Mouse (Mus musculus): Measurements from ENCODE around the gene Hist1h1c. TPM values are rescaled to one million over a fixed set of nuclear protein-coding genes. Genes with fewer than 3 reads are reported as not detected.
A peak's percentile ranks its signal among the peaks of the same experiment; 100 is the strongest.

Hist1h1c gene
- total RNA-seq, 1 experiment from 2014 or later: 712 TPM

- ATAC-seq (ENCODE audit: extremely low read depth, insufficient number of reproducible peaks, low FRiP score, poor library complexity, severe bottlenecking): no peak
Observed at GRCm38 (mm10) chr13:23743215-23743614, 4.6 kb downstream of the Hist1h1c start.

- no peak for ATAC-seq (ENCODE audit: extremely low read depth, insufficient number of reproducible peaks, low FRiP score, poor library complexity, severe bottlenecking)
Observed at GRCm38 (mm10) chr13:23743963-23744362, 5.4 kb downstream of the Hist1h1c start.

- no peak for ATAC-seq (ENCODE audit: extremely low read depth, insufficient number of reproducible peaks, low FRiP score, poor library complexity, severe bottlenecking)
Observed at GRCm38 (mm10) chr13:23744421-23745380, 6.1 kb downstream of the Hist1h1c start.

- peak; percentile 64 for ATAC-seq (ENCODE audit: extremely low read depth, insufficient number of reproducible peaks, low FRiP score, poor library complexity, severe bottlenecking)
Observed at GRCm38 (mm10) chr13:23745381-23746161, 7.0 kb downstream of the Hist1h1c start, which contains the start of gene Hist1h3c. Hist1h3c (minus strand) TSS chr13:23745602.

GRCm38 (mm10) chr13:23746201-23747080, 7.8 kb downstream of the Hist1h1c start, which contains the start of gene Hist1h2bb:
Hist1h2bb (plus strand) TSS chr13:23746734.
- ATAC-seq (ENCODE audit: extremely low read depth, insufficient number of reproducible peaks, low FRiP score, poor library complexity, severe bottlenecking): peak; percentile 89

GRCm38 (mm10) chr13:23747081-23747891, 8.7 kb downstream of the Hist1h1c start:
- ATAC-seq (ENCODE audit: extremely low read depth, insufficient number of reproducible peaks, low FRiP score, poor library complexity, severe bottlenecking): no peak

GRCm38 (mm10) chr13:23747892-23748288, 9.3 kb downstream of the Hist1h1c start:
- ATAC-seq (ENCODE audit: extremely low read depth, insufficient number of reproducible peaks, low FRiP score, poor library complexity, severe bottlenecking): no peak

GRCm38 (mm10) chr13:23749563-23750121, 11.0 kb downstream of the Hist1h1c start:
- no peak for ATAC-seq (ENCODE audit: extremely low read depth, insufficient number of reproducible peaks, low FRiP score, poor library complexity, severe bottlenecking)

GRCm38 (mm10) chr13:23750839-23751477, 12.3 kb downstream of the Hist1h1c start, which contains the start of gene Hist1h2ab:
Hist1h2ab (plus strand) TSS chr13:23751126.
- ATAC-seq (ENCODE audit: extremely low read depth, insufficient number of reproducible peaks, low FRiP score, poor library complexity, severe bottlenecking): peak; percentile 51; the same call in 1 of the 2 replicates

GRCm38 (mm10) chr13:23751478-23751956, 12.9 kb downstream of the Hist1h1c start:
- ATAC-seq (ENCODE audit: extremely low read depth, insufficient number of reproducible peaks, low FRiP score, poor library complexity, severe bottlenecking): no peak

GRCm38 (mm10) chr13:23752067-23752741, 13.6 kb downstream of the Hist1h1c start, which contains the start of gene Hist1h3b:
Hist1h3b (plus strand) TSS chr13:23752267.
- peak; percentile 63 for ATAC-seq (ENCODE audit: extremely low read depth, insufficient number of reproducible peaks, low FRiP score, poor library complexity, severe bottlenecking)

GRCm38 (mm10) chr13:23752742-23753172, 14.1 kb downstream of the Hist1h1c start:
- no peak for ATAC-seq (ENCODE audit: extremely low read depth, insufficient number of reproducible peaks, low FRiP score, poor library complexity, severe bottlenecking)

- no peak for ATAC-seq (ENCODE audit: extremely low read depth, insufficient number of reproducible peaks, low FRiP score, poor library complexity, severe bottlenecking)
Observed at GRCm38 (mm10) chr13:23753314-23754078, 14.9 kb downstream of the Hist1h1c start.

- ATAC-seq (ENCODE audit: extremely low read depth, insufficient number of reproducible peaks, low FRiP score, poor library complexity, severe bottlenecking): no peak
Observed at GRCm38 (mm10) chr13:23755000-23755399, 16.4 kb downstream of the Hist1h1c start.

- ATAC-seq (ENCODE audit: extremely low read depth, insufficient number of reproducible peaks, low FRiP score, poor library complexity, severe bottlenecking): peak; percentile 52
Observed at GRCm38 (mm10) chr13:23756790-23757189, 18.2 kb downstream of the Hist1h1c start, which contains the start of gene Hist1h4b. Hist1h4b (plus strand) TSS chr13:23757013.
